Mouse (Mus musculus) embryonic facial prominence, embryonic 11.5 days (tissue): ENCODE measurements around the gene Mllt6. TPM values are rescaled to one million over a fixed set of nuclear protein-coding genes. Genes with fewer than 3 reads are reported as not detected.

Experiments
- ATAC-seq: fragments of 200-750 bp; cut with Nextera tagmentation; replicated peaks from 2 replicates; pipeline ENCODE4 v1.8.0; 2017; ENCODE audit warnings: low read depth; ENCODE audit not compliant: insufficient number of reproducible peaks, low FRiP score, low TSS enrichment
- DNase-seq: peaks from one replicate; pipeline ENCODE4 v3.0.0-alpha.2; 2015; ENCODE audit warnings: low spot score
- H3K27ac ChIP-seq: fragments of 300-500 bp; sonication (generic); replicated peaks from 2 replicates; pipeline ENCODE4 v1.5.1; 2014; ENCODE audit warnings: mild to moderate bottlenecking, low read depth, low read length, control low read depth
- H3K27me3 ChIP-seq: fragments of 300-500 bp; sonication (generic); 2 replicates; pipeline ENCODE4 v1.6.1; 2014; ENCODE audit warnings: mild to moderate bottlenecking, low read length, moderate library complexity, mixed read lengths; ENCODE audit not compliant: control insufficient read depth, insufficient read depth
- H3K36me3 ChIP-seq: fragments of 300-500 bp; sonication (generic); replicated peaks from 2 replicates; pipeline ENCODE4 v1.6.1; 2014; ENCODE audit warnings: low read depth, mild to moderate bottlenecking, low read length, moderate library complexity, mixed read lengths; ENCODE audit not compliant: control insufficient read depth, insufficient read depth
- H3K4me1 ChIP-seq: fragments of 300-500 bp; sonication (generic); 2 replicates; pipeline ENCODE4 v1.6.1; 2014; ENCODE audit warnings: low read length, mixed read lengths; ENCODE audit not compliant: control insufficient read depth, insufficient read depth
- H3K4me2 ChIP-seq: fragments of 300-500 bp; sonication (generic); 2 replicates; pipeline ENCODE4 v1.6.1; 2014; ENCODE audit warnings: low read depth, mild to moderate bottlenecking, control low read depth, low read length, moderate library complexity
- H3K4me3 ChIP-seq: fragments of 300-500 bp; sonication (generic); 2 replicates; pipeline ENCODE4 v1.5.1; 2014; ENCODE audit warnings: low read depth, low read length, control low read depth
- H3K9ac ChIP-seq: fragments of 300-500 bp; sonication (generic); replicated peaks from 2 replicates; pipeline ENCODE4 v1.6.1; 2014; ENCODE audit warnings: mild to moderate bottlenecking, control low read depth, low read length
- H3K9me3 ChIP-seq: fragments of 300-500 bp; sonication (generic); replicated peaks from 2 replicates; pipeline ENCODE4 v1.6.1; 2016; ENCODE audit warnings: mild to moderate bottlenecking, low read length, inconsistent platforms, mixed read lengths; ENCODE audit not compliant: control insufficient read depth
- WGBS: fragments of 180-500 bp; shearing (Covaris S2); extraction: QIAGEN DNeasy Blood & Tissue Kit; methylation state at CpG from one replicate; pipeline ENCODE4 v1.1.7; 2014; 5-methylcytosine and 5-hydroxymethylcytosine counted together
- polyA plus RNA-seq: library from polyadenylated mRNA; unstranded; fragments of >200 nt; fragmentation: Nextera tagmentation; extraction: Ambion mirVana; gene quantifications from 2 replicates; pipeline ENCODE4 v1.2.1, GENCODE M21; 2014

Mllt6 gene
- polyA plus RNA-seq, 1 experiment from 2014 or later = 3.7 TPM

DNA sequence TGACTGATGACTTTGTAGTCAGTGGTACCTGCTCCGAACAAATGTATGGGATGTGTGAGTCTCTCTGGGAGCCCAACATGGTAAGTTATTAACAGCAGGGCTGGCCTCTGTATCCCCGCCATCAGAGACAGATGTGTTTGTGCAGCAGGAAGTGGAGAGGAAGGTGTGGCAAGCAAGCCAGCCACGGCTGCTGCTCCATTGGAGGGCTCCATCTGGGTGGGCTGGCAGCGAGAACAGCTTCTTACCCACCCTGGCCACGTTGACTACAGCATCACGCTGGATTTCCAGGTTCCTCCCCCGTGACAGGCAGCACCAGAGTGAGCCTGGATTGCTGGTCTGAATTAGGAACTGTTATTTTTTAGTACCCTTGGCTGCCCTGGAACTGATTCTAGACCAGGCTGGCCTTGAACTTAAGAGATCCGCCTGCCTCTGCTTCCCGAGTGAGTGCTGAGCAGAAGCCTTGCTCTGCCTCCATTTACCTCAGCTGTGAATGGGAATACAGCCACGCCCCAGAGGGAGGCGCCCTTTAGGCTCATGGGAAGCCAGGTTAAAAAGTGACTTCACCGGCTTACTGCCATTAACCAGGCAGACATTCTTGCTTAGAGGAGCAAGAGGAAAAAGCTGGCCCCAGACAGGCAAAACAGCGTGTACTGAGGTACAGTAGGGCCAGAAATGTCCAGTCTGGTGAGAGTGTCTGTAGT, 48.1 kb downstream of the Mllt6 start:
- H3K4me3 ChIP-seq = no peak overlapping the region
- ATAC-seq (no peak), DNase-seq (no peak)
- 88% methylated on average over 13 of the region's 13 CpGs for WGBS
- H3K36me3 ChIP-seq = peaks cover 8% of the 10 kb centered on the region; the same call in 1 of the 2 replicates
- no peak overlapping the region for H3K4me2 ChIP-seq
- no peaks in the 10 kb centered on the region for H3K4me1 ChIP-seq
- H3K9me3 ChIP-seq = no peaks in the 10 kb centered on the region
- H3K27ac ChIP-seq = no peak overlapping the region
- no peaks in the 10 kb centered on the region for H3K27me3 ChIP-seq
- H3K9ac ChIP-seq = no peak overlapping the region

DNA sequence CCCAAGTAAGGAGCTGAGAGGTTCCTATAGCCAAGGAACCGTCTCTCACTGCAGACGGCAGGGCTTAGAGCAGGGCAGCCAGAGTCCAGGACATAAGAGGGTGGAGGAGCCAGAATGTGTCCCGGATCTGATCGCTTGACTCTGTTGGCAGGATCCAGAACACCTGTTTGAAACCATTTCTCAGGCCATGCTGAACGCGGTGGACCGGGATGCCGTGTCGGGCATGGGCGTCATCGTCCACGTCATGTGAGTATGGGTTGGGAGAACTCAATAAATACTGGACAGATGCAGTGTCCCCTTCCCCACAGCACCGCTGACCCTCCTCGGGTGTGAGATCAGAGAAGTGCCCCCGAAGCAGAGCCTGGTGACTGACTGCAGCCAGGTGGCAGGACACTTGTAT, 49.1 kb downstream of the Mllt6 start:
- Histone ChIP-seq H3K27me3 (no peaks in the 10 kb centered on the region), H3K4me2 (no peak overlapping the region), H3K36me3 (peaks cover 8% of the 10 kb centered on the region; the same call in 1 of the 2 replicates), H3K4me3 (no peak overlapping the region), H3K9me3 (no peaks in the 10 kb centered on the region), H3K27ac (no peak overlapping the region), H3K9ac (no peak overlapping the region), H3K4me1 (no peaks in the 10 kb centered on the region)
- no peak for ATAC-seq
- no peak for DNase-seq
- WGBS = 96% methylated on average over 15 of the region's 15 CpGs

DNA sequence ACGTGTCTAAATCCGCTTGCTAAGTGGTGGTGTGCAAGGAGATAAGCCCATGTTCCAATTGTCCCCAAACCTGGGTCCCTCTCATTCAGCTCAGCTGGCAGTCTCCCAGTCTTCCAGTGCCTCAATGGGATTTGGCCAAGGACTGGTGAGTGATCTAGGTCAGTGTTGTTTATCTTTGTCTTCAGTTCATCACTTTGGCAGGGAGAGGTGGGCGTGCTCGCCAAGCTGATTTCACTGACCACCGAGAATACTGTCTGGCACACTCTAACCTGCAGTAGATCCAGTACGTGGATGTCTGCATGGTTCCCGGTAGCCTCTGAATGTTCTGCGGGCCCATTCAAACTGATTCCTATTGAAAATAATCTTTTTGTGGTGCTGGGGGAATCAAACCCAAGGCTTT, 50.7 kb downstream of the Mllt6 start:
- Histone ChIP-seq H3K9ac (no peak overlapping the region), H3K27me3 (no peaks in the 10 kb centered on the region), H3K36me3 (peaks cover 8% of the 10 kb centered on the region; the same call in 1 of the 2 replicates), H3K9me3 (no peaks in the 10 kb centered on the region), H3K4me3 (no peak overlapping the region), H3K4me1 (no peaks in the 10 kb centered on the region), H3K27ac (no peak overlapping the region), H3K4me2 (no peak overlapping the region)
- WGBS = 91% methylated on average over 8 of the region's 8 CpGs
- DNase-seq (no peak), ATAC-seq (no peak)

GRCm38 (mm10) chr11:97714356-97714755, 51.1 kb downstream of the Mllt6 start:
- no peak for ATAC-seq

GRCm38 (mm10) chr11:97714784-97715760, 51.9 kb downstream of the Mllt6 start:
- Histone ChIP-seq H3K27ac (no peak overlapping the region), H3K4me1 (no peaks in the 10 kb centered on the region), H3K4me2 (no peak overlapping the region), H3K4me3 (no peak overlapping the region), H3K9ac (no peak overlapping the region), H3K36me3 (peaks cover 12% of the 10 kb centered on the region; the same call in 1 of the 2 replicates), H3K9me3 (no peaks in the 10 kb centered on the region), H3K27me3 (no peaks in the 10 kb centered on the region)
- no peak for DNase-seq
- WGBS = 91% methylated on average over 14 of the region's 14 CpGs
- no peak for ATAC-seq

More at GRCm38 (mm10) chr11:97714356-97714755, 51.1 kb downstream of the Mllt6 start:
- Histone ChIP-seq H3K9ac (no peak overlapping the region), H3K4me2 (no peak overlapping the region), H3K27me3 (no peaks in the 10 kb centered on the region), H3K4me3 (no peak overlapping the region), H3K27ac (no peak overlapping the region), H3K9me3 (no peaks in the 10 kb centered on the region), H3K4me1 (no peaks in the 10 kb centered on the region), H3K36me3 (peaks cover 10% of the 10 kb centered on the region; the same call in 1 of the 2 replicates)
- DNase-seq = no peak
- WGBS = 93% methylated on average over 3 of the region's 3 CpGs

DNA sequence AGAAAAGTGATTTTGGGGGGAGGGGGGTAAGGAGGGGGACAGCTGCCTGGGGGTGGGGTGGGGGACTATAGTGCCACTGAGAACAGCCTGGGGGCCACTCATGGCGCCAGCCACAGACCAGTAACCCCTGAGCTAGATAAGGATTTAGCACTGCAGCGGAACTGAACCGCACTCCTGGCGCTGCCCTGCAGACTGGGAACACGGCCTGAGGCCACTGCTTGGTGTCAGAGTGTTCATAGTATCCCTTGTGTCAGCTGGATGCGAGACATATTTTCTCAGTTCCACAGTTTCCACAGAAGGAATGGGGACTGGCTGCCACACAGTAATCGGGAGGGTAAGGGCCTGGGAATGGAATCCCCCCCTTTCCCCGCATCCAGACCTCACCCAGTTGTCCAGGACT, 52.8 kb downstream of the Mllt6 start:
- Histone ChIP-seq H3K9ac (no peak overlapping the region), H3K27ac (no peak overlapping the region), H3K27me3 (no peaks in the 10 kb centered on the region), H3K36me3 (peaks cover 14% of the 10 kb centered on the region; the same call in 1 of the 2 replicates), H3K4me3 (no peak overlapping the region), H3K4me1 (no peaks in the 10 kb centered on the region), H3K9me3 (no peaks in the 10 kb centered on the region), H3K4me2 (no peak overlapping the region)
- no peak for DNase-seq
- 90% methylated on average over 8 of the region's 8 CpGs for WGBS
- ATAC-seq = no peak

DNA sequence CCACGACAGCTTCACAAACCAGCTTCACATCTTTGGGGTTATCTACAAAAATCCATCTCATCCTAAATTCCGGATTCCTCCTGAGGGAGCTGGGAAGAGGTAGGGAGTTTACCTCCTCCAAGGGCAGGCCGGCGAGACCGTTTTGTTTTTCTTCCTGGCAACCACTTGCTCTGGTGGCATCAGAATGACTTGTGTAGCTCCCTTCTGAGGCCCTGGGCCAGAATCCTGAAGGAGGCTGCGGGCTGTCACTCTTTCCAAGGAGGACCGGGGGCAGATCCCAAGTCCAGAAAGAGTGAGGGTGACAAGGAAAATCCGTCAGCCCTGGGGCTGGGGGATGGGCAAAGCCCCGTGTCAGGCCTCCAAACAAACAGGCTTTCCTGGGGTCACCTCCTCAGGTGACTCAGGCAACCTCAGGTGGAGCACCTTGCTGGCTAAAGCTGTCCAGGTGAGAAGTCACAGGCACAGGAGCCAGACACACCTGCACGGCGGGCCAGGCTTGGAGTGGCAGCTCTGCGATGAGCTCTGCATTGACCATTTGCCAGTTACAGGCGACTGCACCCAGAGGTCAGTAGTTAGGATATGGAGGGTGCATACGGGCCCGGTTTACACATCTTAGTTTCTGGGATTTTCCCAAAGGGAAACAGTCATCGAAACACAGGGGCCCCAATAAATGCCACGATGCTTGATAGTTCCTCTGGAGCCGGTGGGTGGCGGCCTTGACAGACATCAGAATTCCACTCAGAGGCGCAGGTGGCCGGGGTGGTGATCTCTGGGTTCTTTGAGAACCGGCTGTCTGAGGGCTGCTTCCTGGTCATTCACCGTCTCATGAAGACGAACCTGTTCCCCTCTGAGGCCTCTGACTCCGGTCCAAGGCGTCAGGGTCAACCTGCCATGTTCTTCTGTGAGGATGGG, 54.4 kb downstream of the Mllt6 start:
- Histone ChIP-seq H3K36me3 (peaks cover 22% of the 10 kb centered on the region), H3K9me3 (no peaks in the 10 kb centered on the region; the same call in 1 of the 2 replicates), H3K27me3 (no peaks in the 10 kb centered on the region), H3K9ac (no peak overlapping the region), H3K27ac (no peak overlapping the region), H3K4me3 (no peak overlapping the region), H3K4me2 (no peak overlapping the region), H3K4me1 (no peaks in the 10 kb centered on the region)
- 87% methylated on average over 26 of the region's 26 CpGs for WGBS
- no peak for DNase-seq
- ATAC-seq = no peak
